Mouse (Mus musculus) megakaryocyte, embryonic 14.5 days (primary cell): Measurements from ENCODE around the gene Cdcp2.

ENCODE experiments used
- FLI1 ChIP-seq: IDR thresholded peaks from 2 replicates; pipeline ENCODE4 v1.6.1; 2012; ENCODE audit warnings: low read length, inconsistent platforms, mixed read lengths
- GATA1 ChIP-seq: IDR thresholded peaks from 3 replicates; pipeline ENCODE4 v1.6.1; 2012; ENCODE audit warnings: mixed read lengths, low read length, inconsistent platforms, borderline replicate concordance

DNA sequence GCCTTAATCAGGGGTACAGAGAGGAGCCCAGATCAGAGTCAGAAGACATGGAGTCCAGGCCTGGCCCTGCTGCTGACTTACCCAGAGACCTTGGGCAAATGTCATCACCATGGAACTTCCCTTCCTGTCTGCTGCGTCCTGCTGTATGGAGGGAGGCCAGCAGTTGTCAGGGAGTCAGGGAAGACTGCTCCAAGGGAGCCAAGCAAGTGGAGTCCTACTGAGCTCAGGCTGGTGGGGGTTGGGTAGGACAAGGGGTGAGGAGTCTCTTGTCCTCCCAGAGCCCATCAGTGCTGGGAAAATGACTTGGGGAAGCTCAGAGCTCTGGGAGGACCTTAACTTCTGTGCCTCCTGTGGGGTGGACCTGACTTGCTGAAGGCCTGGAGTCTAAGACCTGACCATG is 12.3 kb upstream of the Cdcp2 start:
- TF ChIP-seq GATA1 (no peak), FLI1 (no peak)
